Mouse (Mus musculus): Measurements from ENCODE around the gene Thoc5.

Thoc5 gene

DNA sequence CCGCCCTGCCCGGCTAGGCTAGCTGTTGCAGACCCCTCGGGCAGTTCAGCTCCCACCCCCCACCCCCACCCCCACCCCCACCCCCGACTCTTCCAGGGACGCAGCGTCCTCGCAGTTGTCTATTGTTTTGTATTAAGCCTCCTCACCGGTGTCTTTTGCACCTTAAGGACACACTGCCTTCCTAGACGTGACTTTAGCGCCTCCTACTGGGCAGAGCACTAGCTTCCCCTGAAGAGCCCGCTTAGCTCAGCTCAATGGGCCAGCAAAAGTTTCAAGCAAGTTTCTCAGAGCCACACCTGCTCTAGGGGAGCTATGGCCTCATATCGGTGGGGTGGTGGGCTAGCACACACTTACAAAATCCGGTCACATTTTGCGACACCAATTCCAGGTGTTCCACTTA is 80.5 kb downstream of the Thoc5 start:
- peak; percentile 88 for DNase-seq

Data from lung, postnatal 14 days (tissue).